Mouse (Mus musculus): ENCODE measurements around the gene Cd164. TPM values are rescaled to one million over a fixed set of nuclear protein-coding genes. Genes with fewer than 3 reads are reported as not detected.

The Cd164 gene
- polyA plus RNA-seq (2015; fragmentation: Nextera tagmentation; extraction: Ambion mirVana), result 166 and 169 TPM in 2 replicates

DNA sequence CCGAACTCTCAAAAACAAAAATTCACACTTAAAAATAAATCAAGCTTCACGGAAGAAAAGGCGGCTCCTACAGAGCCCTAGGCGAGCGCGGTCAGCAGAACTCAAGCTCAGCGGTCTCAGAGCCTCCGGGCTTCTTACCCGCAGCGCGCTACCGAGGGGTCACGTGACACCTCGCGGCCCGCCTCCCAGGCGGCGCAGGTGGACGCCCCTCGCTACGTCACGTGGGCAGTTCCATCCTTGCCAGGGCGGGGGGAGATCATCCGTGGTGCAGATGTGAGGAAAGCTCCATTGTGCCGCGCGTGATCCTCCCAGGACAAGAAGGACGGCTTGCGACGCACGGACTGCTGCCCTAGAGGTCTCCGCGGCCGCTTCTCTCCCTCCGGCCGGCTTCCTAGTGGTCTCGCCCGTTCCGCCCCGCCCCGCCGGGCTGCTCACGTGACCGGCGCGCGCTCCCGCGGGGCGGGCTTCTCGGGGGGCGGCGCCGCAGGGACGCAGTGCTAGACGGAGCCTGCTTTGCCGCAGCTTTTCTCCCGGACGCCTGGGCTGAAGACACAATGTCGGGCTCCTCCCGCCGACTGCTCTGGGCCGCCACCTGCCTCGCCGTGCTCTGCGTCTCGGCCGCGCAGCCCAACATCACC lies at the start of gene Cd164:
Cd164 (plus strand) TSS at position 434 of the 638 bp plus-strand sequence.
- Histone ChIP-seq H3K27me3 (replicated peaks) (no peaks in the 10 kb centered on the region), H3K4me1 (peaks cover 43% of the 10 kb centered on the region), H3K9me3 (no peaks in the 10 kb centered on the region), H3K4me2 (peak within 1 kb of the TSS; percentile 94), H3K9ac (peak within 1 kb of the TSS; percentile 99), H3K36me3 (peaks cover 17% of the 10 kb centered on the region), H3K27ac (replicated peaks) (peak within 1 kb of the TSS; percentile 97), H3K4me3 (peak within 1 kb of the TSS; percentile 95)
- peak; percentile 92 for ATAC-seq (ENCODE audit: extremely low read depth, insufficient number of reproducible peaks, low FRiP score, low TSS enrichment)
- under 1% methylated on average over 68 of the region's 69 CpGs for WGBS

DNA sequence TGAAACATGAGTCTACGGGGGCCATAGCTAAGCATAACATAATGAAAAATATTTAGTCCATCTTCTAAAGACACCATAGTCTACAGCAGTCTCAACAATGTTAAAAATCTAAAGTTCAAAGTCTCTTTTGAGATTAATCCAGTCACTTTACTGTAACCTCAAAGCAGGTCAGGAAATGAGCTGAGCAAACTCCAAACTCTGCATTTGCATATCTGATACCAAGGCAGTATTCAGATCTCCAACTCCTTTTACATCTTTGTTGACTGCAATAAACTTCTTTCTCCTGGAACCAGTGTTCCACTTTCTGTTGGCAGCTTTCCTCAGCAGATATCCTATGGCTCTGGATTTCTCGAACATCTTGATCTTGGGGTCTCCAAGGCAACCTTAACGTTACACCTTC lies 48.5 kb upstream of the Cd164 start:
- Histone ChIP-seq H3K4me3 (no peak overlapping the region), H3K27ac (replicated peaks) (no peak overlapping the region), H3K27me3 (replicated peaks) (no peaks in the 10 kb centered on the region), H3K36me3 (peaks cover 17% of the 10 kb centered on the region), H3K4me2 (no peak overlapping the region), H3K9me3 (no peaks in the 10 kb centered on the region), H3K9ac (no peak overlapping the region), H3K4me1 (peaks cover 41% of the 10 kb centered on the region)
- ATAC-seq (ENCODE audit: extremely low read depth, insufficient number of reproducible peaks, low FRiP score, low TSS enrichment), result no peak
- 82% methylated on average over 3 of the region's 3 CpGs for WGBS

DNA sequence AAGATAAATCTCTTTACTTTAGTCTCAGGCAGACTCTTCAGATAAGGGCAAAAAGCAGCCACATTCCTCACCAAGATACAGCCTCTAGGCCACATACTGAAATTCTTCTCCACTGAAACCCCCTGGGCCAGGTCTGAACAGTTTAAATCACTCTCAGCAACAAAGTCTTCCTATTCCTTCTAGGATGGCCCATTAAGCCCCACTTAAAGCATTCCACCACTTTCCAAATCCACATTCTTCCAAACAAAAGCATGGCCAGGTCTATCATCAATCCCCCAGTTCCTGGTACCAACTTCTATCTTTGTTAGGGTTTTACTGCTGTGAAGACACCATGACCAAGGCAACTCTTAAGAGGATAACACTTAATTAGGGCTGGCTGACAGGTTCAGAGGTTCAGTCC lies 46.7 kb upstream of the Cd164 start:
- Histone ChIP-seq H3K27ac (replicated peaks) (0 out of 2 replicates have a peak overlapping the region, but pooled peaks have one; percentile 12), H3K9ac (no peak overlapping the region), H3K9me3 (no peaks in the 10 kb centered on the region), H3K4me3 (no peak overlapping the region), H3K4me2 (no peak overlapping the region), H3K36me3 (peaks cover 4% of the 10 kb centered on the region; the same call in 1 of the 2 replicates), H3K27me3 (replicated peaks) (no peaks in the 10 kb centered on the region), H3K4me1 (peaks cover 56% of the 10 kb centered on the region)
- no peak for ATAC-seq (ENCODE audit: extremely low read depth, insufficient number of reproducible peaks, low FRiP score, low TSS enrichment)

DNA sequence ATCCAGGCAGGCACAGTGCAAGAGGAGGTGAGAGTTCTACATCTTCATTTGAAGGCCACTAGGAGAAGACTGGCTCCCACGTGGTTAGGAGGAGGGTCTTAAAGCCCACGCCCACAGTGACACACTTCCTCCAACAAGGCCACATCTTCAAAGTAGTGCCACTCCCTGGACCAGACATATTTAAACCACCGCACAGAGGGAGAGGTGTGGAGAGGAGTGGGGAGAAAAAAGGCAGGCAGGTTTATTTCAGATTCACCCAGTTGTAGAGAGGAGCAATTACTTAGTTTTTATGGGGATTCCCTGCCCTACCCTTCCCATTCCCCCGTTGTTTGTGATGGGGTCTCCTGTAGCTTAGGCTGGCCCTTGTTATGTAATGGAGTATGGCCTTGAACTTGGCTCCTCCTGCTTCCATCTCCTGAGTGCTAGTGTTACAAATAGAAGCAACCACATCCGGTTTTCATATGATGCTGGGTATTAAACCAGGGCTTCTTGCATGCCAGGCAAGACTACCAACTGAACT lies 46.2 kb upstream of the Cd164 start:
- Histone ChIP-seq H3K36me3 (peaks cover 3% of the 10 kb centered on the region), H3K4me3 (no peak overlapping the region), H3K9ac (no peak overlapping the region), H3K27me3 (replicated peaks) (no peaks in the 10 kb centered on the region), H3K4me2 (no peak overlapping the region), H3K9me3 (no peaks in the 10 kb centered on the region), H3K4me1 (peaks cover 61% of the 10 kb centered on the region), H3K27ac (replicated peaks) (peak overlapping the region; percentile 90)
- ATAC-seq (ENCODE audit: extremely low read depth, insufficient number of reproducible peaks, low FRiP score, low TSS enrichment), result no peak
- WGBS, result 75% methylated on average over 5 of the region's 5 CpGs

DNA sequence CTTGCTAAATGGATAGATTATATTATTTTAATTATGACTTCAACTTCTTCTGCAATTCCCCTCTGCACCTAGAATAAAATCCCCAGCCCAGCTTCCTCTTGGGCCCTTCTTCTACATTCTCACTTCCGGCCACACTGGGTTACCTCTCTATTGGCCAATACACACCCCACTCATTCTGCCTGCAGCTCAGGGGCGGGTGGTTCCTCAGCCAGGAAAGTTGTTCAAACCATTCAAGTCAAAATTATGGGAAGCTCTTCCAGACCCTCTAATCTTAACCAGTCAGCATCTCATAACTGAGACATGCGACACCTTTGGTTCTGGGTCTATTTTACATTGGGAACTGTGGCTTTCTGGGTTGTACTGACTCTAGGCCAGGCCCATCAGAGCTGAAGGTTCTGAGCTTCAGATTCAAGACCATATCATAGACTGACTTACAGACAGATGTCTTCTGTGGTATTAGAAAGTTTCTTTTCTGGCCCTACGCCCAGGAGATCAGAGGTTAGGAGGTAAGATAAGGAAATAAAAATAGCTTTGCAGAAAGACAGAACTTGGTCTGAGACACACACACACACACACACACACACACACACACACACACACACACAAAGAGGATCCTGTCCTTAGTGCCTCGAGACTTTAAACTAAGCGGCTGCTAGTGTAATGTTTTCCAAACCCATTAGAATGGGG lies 45.3 kb upstream of the Cd164 start:
- no peaks in the 10 kb centered on the region for H3K27me3 ChIP-seq (replicated peaks)
- ATAC-seq (ENCODE audit: extremely low read depth, insufficient number of reproducible peaks, low FRiP score, low TSS enrichment), result no peak
- peaks cover 10% of the 10 kb centered on the region for H3K36me3 ChIP-seq
- H3K4me1 ChIP-seq, result peaks cover 70% of the 10 kb centered on the region
- no peak overlapping the region for H3K9ac ChIP-seq
- peak overlapping the region; percentile 90 for H3K27ac ChIP-seq (replicated peaks)
- H3K4me2 ChIP-seq, result peak overlapping the region; percentile 14; the same call in 1 of the 2 replicates
- WGBS, result 26% methylated on average over 6 of the region's 6 CpGs
- H3K4me3 ChIP-seq, result no peak overlapping the region
- no peaks in the 10 kb centered on the region for H3K9me3 ChIP-seq

DNA sequence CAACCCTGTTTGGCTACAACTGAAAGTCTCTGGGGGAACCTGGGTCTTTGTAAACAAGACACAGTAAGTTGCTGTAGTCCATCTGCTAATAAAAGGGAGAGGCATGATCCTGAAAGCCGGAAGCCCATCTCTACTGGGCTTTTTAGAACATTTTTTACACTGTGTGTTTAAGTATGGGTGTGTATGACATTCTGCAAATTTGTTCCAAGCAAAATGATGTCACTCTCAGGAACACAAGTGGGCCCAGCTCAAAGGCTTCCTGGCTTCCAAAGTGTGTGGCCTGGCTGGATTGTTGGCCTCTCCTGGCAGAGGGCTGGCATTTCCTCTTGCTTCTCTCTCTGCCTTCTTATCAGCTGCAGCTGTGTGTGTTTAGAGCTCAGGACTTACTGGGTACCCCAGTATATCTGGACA lies 44.2 kb upstream of the Cd164 start:
- Histone ChIP-seq H3K4me1 (peaks cover 70% of the 10 kb centered on the region), H3K36me3 (peaks cover 21% of the 10 kb centered on the region), H3K27me3 (replicated peaks) (no peaks in the 10 kb centered on the region), H3K9me3 (no peaks in the 10 kb centered on the region), H3K4me3 (no peak overlapping the region), H3K27ac (replicated peaks) (peak overlapping the region; percentile 90), H3K4me2 (peak overlapping the region; percentile 96; the same call in 1 of the 2 replicates), H3K9ac (peak overlapping the region; percentile 66)
- ATAC-seq (ENCODE audit: extremely low read depth, insufficient number of reproducible peaks, low FRiP score, low TSS enrichment), result no peak
- 56% methylated on average over 1 of the region's 1 CpGs for WGBS

DNA sequence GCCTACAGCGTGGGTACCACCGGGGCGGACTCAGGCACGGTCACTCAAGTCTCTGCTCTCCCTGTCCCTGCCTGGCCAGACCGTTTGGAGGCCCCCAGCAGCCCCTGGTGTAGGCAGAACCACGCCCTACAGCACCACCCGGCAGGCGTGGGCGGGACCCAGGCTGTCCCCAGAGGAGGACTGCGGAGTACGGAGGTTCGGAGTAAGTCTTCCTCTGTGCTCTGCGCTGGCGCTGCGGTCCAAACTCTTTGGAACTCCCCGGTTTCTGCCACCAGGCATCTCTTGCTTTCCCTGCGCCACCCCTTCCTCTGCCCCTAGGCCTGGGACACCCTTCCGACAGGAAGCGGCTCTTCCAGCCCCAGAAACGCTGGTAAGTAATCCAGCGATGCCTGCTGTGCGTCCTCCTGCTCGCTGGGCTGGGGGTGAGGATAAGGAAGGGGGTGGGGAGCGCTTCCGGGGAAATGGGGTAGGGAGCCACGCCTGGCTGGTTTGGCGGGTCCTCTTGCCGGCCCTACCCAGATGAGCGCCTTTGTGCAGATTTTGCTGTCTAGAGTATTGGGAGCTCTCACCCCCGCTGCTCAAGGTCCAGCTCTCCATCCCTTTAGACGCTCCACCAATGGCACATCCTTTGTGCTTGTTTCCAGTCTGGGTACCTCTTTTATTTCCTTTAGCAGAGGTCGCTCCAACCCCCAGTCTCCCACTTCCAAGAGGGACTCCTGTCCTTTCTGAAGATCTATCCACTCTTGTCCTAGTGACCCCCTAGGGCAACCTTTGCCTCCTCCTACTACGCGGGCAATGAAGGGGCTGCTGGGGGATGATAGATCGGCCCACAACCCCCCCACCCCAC lies 42.8 kb upstream of the Cd164 start, which contains the start of gene Mical1:
Mical1 (plus strand) TSS at position 144 of the 847 bp plus-strand sequence.
- H3K9me3 ChIP-seq, result no peaks in the 10 kb centered on the region
- H3K36me3 ChIP-seq, result peaks cover 32% of the 10 kb centered on the region
- peak; percentile 64 for ATAC-seq (ENCODE audit: extremely low read depth, insufficient number of reproducible peaks, low FRiP score, low TSS enrichment)
- H3K27ac ChIP-seq (replicated peaks), result peak within 1 kb of the TSS; percentile 90
- peaks cover 84% of the 10 kb centered on the region for H3K4me1 ChIP-seq
- under 1% methylated on average over 35 of the region's 35 CpGs for WGBS
- peak within 1 kb of the TSS; percentile 96 for H3K4me2 ChIP-seq
- no peaks in the 10 kb centered on the region for H3K27me3 ChIP-seq (replicated peaks)
- H3K9ac ChIP-seq, result peak within 1 kb of the TSS; percentile 91
- H3K4me3 ChIP-seq, result peak within 1 kb of the TSS; percentile 75

DNA sequence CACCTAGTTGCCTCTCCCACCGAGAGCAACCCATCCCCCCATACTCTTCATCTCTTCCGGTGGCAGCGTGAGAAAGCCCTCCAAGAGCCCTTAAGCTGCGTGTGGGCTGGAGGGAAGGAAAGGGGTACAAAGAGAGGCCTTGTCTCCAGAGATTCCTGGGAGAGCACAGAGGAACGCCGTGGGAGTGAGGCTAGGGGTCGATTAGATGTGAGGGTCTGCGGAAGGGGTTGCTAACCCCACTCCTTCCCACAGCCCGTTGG lies 42.3 kb upstream of the Cd164 start:
- H3K9me3 ChIP-seq, result no peaks in the 10 kb centered on the region
- no peak for ATAC-seq (ENCODE audit: extremely low read depth, insufficient number of reproducible peaks, low FRiP score, low TSS enrichment)
- peak overlapping the region; percentile 96 for H3K4me2 ChIP-seq
- WGBS, result 0% methylated on average over 9 of the region's 9 CpGs
- H3K27ac ChIP-seq (replicated peaks), result peak overlapping the region; percentile 90
- peak overlapping the region; percentile 91 for H3K9ac ChIP-seq
- H3K4me1 ChIP-seq, result peaks cover 87% of the 10 kb centered on the region
- peak overlapping the region; percentile 75 for H3K4me3 ChIP-seq
- H3K27me3 ChIP-seq (replicated peaks), result no peaks in the 10 kb centered on the region
- H3K36me3 ChIP-seq, result peaks cover 37% of the 10 kb centered on the region

DNA sequence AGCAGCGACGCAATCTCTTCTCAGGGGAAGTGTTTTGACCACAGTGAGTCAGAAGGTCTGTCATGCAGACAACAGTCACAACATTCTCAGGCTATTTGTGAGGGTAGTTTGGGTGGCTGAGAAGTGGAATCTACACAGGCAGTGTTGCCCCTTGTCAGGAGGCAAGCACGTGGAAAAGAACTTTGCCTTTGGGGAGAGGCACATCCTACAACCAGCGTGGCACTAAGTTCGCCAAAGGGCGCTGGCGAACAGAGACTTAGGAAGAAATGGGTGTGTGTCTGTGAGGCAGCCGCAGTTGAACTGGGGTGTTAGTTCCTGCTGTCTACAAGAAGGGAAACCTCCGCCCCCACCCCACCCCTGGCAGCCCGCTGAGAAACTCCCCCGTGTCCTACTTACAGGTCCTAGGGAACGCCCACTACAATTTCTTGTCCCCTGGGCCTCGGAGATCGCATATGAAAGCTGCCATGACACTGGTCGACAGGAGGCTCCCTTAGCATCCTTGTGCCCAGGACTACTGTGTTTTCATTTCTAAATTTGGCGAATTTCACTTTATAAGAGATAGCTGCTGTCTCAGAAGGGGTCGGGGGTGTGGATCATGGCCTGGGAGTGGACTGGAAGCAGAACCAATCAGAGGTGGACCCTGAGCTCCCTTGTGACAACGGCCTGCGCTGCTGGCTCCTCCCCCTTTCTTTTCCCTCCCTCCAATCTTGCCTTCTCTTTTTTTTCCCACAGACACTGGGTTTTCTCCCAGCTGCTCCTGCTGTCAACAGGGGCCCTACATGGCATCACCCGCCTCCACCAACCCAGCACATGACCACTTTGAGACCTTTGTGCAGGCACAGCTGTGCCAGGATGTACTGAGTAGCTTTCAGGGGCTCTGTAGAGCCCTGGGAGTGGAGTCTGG lies 41.7 kb upstream of the Cd164 start:
- Histone ChIP-seq H3K9me3 (no peaks in the 10 kb centered on the region), H3K36me3 (peaks cover 43% of the 10 kb centered on the region), H3K4me3 (peak overlapping the region; percentile 75), H3K9ac (peak overlapping the region; percentile 91), H3K4me1 (peaks cover 81% of the 10 kb centered on the region), H3K27me3 (replicated peaks) (no peaks in the 10 kb centered on the region), H3K27ac (replicated peaks) (peak overlapping the region; percentile 90), H3K4me2 (peak overlapping the region; percentile 96)
- ATAC-seq (ENCODE audit: extremely low read depth, insufficient number of reproducible peaks, low FRiP score, low TSS enrichment), result peak; percentile 47; the same call in 1 of the 2 replicates
- 2% methylated on average over 20 of the region's 20 CpGs for WGBS

DNA sequence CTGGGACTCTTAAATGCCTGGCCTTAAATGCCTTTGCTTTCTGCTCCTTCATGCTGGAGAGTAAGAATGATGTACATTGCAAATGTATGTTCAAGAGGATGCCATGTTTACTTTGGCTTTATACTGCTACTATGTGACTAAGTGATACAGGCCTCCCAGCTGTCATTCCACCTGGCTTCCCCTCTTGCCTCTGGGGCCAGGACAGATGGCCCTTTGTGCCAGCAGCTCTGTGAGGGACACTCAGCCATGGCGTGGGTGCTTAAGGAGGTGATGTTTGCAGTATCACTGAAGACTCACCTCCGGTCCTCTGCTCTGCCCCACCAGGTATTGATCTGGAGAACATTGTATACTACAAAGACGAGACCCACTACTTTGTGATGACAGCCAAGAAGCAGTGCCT lies 39.3 kb upstream of the Cd164 start:
- H3K4me3 ChIP-seq, result no peak overlapping the region
- H3K4me1 ChIP-seq, result peaks cover 57% of the 10 kb centered on the region
- H3K9me3 ChIP-seq, result no peaks in the 10 kb centered on the region
- H3K4me2 ChIP-seq, result no peak overlapping the region
- H3K27ac ChIP-seq (replicated peaks), result no peak overlapping the region
- H3K9ac ChIP-seq, result no peak overlapping the region
- H3K36me3 ChIP-seq, result peaks cover 67% of the 10 kb centered on the region
- ATAC-seq (ENCODE audit: extremely low read depth, insufficient number of reproducible peaks, low FRiP score, low TSS enrichment), result no peak
- 86% methylated on average over 3 of the region's 3 CpGs for WGBS
- no peaks in the 10 kb centered on the region for H3K27me3 ChIP-seq (replicated peaks)
